Mouse (Mus musculus) right cerebral cortex, adult 18-20 months (tissue): ENCODE measurements around the gene Galt.
A peak's percentile ranks its signal among the peaks of the same experiment; 100 is the strongest.
"Not testable (repeated sequence)": the region's sequence is repeated elsewhere in the genome, so short reads cannot be mapped to it uniquely, and the experiment has no call there.

Experiments
- DNase-seq: peaks from one replicate; pipeline ENCODE4 v3.0.0; 2022; ENCODE audit warnings: mixed read lengths

Gene Galt

DNA sequence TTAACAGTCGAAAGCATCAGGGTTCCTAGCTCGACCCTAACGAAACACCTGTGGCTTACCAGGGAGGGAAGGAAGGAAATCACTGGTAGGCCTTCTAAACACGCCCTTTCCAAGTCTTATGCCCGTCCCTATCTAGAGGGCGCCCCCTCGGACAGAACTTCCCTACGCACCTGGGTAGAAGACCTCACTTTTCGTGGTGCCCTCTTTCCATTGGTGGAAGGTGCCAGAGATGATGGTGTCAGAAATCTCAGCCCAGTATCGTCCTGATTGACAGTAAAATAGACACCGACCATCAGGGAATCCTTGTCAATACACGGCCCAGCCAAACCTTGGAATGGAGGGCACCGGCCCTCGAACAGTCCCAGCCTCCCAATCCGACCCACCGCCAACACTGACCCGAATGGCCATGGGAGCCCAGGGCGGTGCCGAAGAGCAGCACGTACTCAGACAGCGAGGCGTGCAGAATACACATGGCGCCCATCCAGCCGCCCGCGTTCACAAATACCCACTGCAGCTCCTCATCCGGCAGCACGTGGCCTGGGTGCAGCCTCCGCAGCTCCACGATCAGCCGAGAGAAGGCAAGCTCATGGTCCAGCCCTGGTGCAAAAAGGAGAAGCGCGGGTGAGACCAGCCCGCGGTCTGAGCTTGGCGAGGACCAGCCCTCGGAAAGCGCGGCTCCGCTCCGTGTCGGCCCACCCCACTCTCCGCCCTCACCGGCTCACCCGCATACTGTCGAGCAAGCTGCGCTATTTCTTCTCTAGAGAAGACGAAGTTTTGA lies 14.5 kb upstream of the Galt start:
- DNase-seq = peak; percentile 83

DNA sequence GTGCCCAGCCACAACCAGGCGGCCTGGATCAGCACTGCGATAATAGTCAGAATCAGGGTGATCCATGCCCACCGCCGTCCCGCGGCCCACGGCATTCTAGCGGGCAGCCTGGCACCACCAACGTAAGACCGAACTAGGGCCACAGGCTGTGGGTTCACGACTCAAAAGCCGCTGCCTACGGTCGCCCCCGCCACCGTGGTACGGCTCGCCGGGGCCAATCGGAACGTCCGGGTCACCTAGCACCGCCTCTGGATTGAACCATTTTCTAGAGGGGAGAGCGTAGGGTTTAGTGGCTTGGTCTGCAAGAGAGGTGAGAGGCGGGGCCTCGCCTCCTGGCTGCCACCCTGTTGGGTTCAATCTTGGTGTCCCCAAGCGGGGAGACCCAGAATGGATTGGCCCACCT lies 13.9 kb upstream of the Galt start:
- peak; percentile 96 for DNase-seq

DNA sequence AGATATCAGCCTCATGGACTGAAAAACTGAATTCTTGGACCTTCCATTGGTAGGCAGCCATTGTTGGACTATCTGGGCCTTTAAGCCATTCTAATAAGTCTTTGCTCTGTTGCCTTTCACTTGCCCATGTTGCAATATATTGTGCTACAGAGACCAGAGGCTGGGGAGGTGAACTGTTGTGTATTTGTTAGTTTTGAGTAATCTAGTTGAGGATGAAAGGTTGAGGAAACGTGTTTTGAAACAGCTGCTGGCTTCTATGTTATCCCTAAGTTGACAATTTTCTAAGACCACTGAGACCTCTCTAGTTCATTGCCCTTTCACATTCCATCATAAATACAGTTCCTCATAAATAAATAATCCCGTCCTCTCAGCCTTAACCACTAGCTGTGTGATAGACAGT lies 10.9 kb upstream of the Galt start:
- no peak for DNase-seq

DNA sequence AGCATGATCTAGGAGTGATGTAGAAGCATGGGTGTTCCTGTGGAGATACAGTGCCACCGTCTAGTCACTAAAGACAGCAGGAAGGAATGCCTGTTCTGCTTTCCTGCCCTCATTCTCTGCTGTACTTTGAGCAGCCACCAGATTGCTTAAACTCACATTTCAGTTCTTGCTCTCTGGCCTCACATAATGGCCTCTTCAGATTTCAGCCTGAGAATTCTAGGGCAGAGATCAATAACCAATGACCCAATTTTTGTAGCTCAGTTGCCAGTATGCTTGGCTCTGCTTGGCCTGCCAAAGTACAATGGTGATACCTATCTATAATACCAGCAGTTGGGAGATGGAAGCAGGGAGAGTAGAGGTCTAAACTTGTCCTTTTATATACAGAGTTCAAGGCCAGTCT lies 10.0 kb upstream of the Galt start:
- no peak for DNase-seq

DNA sequence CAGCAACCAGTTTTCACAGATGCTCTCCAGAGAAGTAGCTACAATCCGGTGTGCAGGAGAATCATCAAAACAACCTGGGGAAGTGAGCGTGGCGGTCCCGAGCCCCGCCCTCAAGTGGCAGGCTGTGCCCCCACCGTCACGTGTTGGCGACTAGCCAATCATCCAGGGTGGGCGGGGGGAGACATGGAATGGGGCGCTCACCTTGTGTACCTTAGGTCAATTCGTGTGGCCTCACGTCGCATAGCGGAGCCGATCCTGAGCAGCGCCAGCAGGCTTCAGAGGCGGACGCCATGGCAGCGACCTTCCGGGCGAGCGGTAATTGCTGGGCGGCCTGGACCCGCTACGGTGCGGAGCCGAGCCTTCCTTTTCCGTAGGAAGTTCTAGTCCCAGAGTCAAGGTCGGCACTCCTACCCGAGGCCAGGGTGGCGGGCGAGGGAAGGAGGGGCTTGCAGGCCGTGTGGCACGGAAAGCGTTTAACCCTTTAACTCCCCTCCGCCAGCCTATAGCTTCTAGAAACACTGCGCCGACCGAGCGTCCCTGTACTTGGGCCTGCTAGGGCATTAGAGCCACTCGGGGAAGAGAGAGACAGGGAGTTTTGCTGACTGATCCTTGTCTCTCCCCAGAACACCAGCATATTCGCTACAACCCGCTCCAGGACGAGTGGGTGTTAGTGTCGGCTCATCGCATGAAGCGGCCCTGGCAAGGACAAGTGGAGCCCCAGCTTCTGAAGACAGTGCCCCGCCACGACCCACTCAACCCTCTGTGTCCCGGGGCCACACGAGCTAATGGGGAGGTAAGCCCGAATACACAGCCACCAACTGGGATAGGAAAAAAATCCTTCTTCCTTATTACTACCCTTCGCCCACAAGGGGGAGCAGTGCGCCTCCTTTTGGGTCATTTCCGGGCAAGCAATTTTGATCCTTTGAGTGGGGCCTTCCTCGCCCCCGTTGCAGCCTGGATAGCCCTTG lies 594 bp downstream of the Galt start, which contains the start of gene Sigmar1:
Gene Sigmar1 (minus strand): TSS at position 820 of the 968 bp plus-strand sequence.
- DNase-seq = peak; percentile 82

DNA sequence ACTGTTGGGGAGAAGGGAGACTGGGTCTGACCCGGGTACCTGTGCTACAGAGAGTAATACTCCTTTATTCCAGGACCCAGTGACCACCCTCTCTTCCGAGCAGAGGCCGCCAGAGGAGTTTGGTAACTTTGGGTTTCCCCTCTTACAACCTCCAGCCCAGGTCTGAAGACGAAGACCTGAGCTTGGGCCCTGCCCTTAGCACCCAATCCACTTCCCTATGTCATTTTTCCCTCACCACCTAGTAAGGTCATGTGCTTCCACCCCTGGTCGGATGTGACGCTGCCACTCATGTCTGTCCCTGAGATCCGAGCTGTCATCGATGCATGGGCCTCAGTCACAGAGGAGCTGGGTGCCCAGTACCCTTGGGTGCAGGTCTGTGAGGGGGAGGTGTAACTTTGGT lies 1.4 kb downstream of the Galt start:
- DNase-seq = no peak

DNA sequence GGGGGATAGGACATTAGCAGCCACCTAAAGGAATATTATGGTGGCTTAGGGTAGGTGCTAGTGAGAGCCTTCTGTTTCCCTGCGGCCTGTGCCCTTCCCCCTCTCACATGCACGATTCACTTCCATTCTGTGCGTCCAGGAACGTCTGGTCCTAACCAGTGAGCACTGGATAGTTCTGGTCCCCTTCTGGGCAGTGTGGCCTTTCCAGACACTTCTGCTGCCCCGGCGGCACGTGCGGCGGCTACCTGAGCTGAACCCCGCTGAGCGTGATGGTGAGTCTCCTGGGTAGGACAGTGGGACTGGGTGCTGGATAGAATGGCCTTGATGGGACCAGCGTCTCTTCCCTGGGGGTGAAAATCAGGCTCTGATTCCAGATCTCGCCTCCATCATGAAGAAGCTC lies 2.3 kb downstream of the Galt start:
- DNase-seq = no peak

DNA sequence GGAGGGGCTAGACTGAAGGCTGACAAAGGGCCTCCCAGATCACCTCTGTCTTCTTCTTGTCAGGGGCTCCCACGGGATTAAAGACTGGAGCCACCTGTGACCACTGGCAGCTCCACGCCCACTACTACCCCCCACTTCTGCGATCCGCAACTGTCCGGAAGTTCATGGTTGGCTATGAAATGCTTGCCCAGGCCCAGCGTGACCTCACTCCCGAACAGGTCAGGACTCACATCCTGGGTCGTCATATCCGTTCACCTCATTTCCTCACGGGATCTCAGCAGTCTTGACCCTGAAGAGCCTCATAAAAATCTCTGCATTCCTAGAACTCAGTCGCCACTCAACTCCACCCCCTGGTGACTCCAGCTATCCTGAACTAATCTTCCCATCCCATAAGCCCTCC lies 3.0 kb downstream of the Galt start:
- no peak for DNase-seq

DNA sequence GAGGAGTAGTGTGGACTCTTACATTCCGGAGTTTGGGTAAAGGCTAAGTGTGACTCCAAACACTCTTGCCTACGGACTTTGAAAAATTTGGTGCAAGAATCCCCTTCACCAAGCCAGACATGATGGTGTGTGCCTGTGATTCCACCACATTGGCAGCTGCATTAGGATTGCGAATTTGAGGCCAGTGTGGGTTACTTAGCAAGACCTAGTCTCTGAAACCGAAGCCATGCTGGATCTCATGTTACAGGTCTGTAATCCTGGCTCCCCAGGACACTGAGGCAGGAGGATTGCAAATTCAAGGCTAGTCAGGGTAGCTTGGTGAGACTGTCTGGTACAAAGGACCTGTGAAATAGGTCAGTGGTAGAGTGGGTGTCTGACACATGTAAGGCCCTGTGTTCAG lies 3.7 kb downstream of the Galt start:
- no peak for DNase-seq

DNA sequence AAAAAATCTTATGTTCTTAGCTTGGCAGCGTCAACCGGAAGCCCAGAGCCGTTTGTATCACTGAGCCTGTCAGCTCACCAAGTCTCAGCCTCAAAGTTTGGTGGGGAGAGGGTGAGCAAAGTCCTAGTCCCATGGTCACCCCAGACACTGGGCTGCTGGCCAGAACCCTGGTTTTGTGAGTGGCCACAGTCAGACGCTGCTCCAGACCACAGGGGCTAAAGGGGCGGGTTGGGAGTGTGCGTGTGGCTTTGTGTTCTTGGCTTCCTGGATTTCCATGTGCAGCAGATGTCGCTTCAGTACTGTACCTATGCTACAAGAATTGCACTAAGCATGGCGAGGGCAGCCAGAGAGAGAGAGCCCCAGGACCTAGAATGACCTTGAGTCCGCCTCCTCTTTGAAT lies 4.2 kb downstream of the Galt start:
- peak; percentile 36 for DNase-seq

DNA sequence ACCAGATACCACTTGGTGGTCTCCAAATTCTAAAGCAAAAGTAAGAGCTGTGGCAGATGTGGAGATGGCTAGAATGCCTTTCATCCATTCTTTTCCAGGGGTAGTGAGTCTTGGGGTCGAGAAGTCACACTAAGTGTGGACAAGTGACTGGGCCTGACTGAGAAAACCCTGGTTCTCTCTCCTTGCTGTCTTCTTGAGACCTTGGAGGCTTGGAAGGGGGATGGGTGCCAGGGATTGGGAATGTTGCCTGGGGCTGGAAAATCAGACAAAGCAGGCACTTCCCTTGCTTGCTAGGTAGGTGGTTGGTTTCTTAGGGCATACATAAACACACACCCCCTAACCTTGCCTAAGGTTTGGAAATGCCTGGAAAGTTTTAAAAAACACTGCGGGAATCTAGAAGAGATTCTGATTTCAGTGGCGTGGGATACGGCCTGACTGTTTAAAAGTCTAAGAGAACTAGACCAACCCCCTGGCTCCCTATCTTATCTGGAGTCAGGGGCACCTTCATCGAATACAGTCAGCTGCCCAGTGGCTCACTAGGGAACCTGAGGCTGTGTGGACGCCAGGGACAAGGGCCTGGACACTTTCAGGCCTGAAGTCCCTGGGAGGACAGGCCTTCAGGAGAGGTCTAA lies 4.7 kb downstream of the Galt start:
- no peak for DNase-seq

DNA sequence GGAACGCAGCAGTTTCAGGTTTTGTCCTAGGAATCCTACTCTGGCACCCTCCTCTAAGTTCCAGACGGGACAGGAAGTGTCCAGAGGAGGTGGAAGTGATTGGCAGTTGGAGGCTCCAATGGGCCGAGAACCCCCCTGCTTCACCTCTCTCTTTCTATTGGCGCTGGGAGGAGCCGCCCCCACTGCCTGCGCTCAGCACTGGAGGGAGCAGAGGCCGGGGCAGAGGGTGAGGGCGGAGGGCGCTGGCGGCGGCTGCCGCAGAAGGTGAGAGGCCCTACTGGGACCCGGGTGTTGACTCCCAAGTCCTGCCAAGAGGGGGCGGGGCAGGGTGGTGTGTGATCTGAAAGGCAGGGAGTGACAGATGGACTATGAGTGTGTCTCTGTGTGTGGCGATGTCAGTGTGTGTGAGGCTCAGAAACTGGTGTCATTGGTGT lies 5.3 kb downstream of the Galt start:
- DNase-seq = peak; percentile 75

DNA sequence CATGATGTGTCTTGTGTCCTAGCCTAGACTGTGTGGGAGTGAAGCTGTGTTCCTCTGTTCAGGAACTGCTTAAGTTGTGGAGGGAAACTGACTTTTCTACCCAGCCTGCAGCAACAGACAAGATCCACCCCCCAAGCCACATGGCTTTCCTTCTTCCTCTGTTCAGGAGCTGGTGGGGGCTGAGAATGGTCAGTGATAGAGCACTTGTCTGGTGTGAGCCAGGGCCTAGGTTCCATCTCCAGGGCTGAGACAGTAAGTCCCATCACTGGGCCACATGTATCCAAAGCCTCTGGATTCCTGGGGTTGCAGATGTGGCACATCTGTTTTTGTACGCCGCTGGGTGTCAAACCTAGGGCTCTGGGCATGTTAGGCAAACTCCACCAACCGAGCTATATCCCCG lies 5.9 kb downstream of the Galt start:
- DNase-seq = no peak

DNA sequence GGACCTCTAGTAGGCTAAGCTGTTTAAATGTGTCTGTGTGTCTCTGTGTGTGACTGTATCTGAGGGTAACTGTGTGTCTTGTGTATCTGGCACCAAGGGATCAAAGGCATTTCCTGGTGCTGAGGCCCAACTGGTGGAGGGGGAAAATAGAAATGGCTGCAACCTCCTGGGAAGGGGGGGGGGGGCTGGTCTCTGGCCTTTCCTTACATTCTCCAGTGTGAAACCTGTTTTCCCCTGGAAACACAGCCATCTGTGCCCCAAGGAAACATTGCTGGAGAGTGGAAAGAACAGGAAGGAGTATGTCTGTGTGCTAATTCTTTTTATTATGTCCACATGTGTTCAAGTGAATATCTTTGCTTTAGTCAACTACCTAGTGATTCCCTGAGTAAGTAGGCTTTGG lies 6.7 kb downstream of the Galt start:
- DNase-seq = no peak

DNA sequence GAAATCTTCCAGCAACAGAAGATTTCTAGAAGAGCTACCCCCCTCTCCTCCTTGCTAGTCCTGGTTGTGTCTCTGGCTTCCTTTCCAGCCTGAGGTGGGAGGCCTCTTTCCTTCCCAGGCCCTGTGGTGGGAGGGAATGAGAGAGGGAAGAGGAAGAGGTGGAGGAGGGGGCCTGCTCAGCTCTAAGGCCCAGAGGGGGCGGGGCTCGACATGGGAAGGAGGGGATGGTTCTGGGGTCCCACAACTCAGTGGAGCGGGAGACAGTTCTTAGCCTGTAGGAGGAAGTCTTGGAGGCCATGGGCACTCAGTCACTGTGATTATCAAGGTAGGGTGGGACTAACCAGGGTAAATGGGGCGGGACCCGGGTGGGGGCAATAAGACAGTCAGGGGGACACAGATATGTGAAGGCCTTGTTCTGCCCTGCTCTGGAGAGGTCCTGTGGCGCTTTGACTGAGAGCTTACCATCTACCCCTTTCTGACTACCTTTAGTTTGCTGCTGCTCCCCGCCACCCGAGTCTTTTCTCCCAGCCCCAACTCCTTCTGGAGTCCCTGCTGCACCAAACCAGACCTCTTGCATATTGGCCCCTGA lies 7.2 kb downstream of the Galt start:
- DNase-seq = no peak

DNA sequence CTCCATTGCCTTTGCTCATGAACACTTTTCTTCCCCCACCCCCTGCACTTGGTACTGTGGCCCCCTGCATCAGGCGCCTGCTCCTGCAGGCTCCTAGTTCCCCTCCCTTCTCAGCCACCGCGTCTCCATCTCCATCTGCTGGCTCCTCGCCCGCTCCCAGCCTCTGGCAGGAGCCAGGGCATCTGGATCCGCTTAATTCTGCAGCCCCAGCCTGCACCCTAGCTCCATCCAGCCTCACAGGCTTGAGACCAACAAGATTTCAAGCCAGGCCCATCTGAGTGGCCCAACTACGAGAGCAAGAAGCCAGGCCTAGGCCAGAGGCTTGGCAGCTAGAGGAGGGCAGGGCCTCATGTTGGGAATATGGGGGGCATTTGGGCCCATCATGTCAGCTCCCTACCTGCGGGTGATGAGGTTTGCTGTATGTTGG lies 7.7 kb downstream of the Galt start:
- peak; percentile 53 for DNase-seq

DNA sequence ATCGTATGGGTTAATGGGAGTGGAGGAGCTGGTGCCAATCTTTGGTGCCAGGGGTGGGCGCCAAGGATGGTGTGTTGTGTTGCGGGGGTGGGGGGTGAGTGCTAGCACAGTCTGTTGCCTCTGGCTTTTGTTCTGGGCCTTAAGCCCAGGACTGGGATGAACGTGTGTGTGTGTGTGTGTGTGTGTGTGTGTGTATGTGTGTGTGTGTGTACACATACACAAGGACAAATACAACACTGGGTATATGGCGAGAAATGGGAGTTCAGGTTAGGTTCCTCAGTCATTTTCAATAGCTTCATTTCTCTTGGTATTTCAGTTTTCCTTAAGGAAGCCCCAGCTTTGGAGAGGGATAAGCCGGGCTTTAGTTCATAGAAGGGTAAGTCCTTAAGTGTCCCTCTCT lies 8.1 kb downstream of the Galt start:
- DNase-seq = not testable (repeated sequence)

DNA sequence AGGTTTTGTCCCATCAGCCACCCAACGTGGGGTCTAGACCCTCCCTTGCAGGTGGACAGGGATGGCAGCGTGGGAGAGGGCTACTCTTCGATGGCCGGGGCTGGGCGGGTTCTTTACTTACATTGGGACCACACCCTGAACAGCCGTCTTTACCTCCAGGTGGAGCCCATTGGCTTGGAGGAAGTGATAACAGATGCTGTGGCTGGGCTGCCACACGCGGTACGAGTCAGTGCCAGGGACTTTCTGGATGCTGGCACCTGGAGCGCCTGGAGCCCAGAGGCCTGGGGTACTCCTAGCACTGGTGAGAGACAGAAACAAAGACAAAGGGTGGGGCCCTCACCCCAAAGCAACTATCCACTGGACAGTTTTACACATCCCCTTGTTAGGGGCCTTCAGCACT lies 12.3 kb downstream of the Galt start:
- DNase-seq = not testable (repeated sequence)

DNA sequence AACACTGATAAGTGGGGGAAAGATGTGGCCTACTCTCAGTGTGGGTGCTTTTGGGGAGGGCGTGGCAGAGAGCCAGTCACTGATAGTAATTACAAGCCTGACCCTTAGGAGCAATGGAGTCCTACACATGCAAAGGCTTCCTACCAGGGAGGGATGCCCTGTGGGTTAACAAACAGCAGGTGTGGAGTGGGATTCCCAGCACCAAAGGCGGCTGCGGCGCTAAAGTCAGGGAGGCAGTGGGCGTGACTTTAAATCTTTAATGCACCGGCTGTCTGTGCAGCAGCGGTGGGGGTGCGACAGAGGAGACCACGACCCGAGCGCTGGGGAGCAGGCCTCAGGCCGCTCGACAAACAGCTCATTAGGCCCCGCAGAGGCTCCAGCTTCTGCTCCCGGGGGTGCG lies 17.9 kb downstream of the Galt start:
- not testable (repeated sequence) for DNase-seq

DNA sequence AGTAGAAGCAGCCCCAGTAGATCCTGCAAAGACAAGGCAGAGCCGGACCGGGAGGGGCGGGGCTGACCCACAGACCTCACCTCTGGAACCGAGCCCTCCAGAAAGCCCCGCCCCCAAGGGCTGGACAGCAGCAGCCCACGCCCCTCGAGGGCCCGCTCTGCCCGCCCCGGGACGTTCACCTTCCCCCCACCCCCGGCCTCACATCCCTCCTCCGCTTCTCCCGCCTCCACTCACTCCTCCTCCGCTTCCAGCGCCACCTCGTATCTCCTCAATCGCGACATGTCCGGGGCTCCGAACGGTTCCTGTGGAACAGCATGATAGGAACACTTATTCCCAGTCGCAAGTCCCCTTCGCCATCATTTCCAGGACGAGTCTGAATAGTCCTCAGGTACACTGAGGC lies 18.5 kb downstream of the Galt start:
- DNase-seq = not testable (repeated sequence)

DNA sequence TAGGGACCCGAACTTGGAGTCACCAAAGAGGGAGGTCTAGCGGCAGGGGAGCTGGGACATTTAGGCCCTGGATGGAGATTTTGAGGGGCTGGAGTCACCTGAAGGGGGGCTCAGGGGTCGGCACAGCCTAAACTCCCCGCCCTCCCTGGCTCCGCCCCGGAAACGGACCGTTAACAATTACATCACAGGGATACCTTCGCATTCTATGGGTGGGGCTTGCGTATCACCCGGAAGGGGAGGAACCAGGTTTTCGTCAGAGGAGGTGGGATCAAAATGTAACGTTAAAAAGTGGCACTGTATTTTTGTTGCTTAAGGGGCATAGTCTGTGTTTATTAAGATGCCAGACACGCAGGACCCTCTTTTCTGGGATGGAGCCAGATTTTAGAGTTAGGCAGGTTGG lies 19.0 kb downstream of the Galt start, which contains the start of gene Ccl27a:
Gene Ccl27a (minus strand): TSS at position 246 of the 400 bp plus-strand sequence.
- DNase-seq = peak; percentile 88

DNA sequence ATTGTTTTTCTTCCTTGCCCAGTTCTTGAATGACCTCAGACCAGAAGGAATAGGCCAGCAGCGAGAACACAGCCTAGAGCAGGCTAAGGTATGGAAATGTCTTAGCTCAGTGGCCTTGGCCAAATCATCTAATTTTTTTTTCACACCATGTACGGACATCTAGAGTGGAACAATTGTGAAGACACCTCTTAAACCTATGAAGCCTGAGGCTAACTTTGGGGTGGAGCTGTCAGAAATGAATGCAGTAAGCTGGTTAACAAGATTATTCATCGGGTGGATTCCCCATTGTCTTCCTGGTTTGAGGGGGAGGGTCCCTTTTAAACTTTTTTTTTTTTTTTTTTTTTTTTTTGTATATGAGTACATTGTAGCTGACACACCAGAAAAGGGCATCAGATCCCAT lies 19.5 kb downstream of the Galt start:
- DNase-seq = not testable (repeated sequence)

DNA sequence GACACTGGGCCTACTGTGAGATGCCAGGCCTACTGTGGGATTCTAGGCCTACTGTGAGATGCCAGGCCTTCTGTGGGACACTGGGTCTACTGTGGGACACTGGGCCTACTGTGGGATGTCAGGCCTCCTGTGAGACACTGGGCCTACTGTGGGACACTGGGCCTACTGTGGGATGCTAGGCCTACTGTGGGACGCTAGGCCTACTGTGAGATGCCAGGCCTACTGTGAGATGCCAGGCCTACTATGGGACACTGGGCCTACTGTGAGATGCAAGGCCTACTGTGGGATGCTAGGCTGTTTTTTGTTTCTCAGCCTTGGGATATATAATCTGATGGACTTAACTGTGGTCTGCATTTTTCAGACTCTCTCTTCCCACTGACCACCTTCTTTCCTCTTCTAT lies 20.8 kb downstream of the Galt start:
- not testable (repeated sequence) for DNase-seq
